Comparison of ENCODE assay signal across 9 mouse cellular contexts in the genomic region with DNA sequence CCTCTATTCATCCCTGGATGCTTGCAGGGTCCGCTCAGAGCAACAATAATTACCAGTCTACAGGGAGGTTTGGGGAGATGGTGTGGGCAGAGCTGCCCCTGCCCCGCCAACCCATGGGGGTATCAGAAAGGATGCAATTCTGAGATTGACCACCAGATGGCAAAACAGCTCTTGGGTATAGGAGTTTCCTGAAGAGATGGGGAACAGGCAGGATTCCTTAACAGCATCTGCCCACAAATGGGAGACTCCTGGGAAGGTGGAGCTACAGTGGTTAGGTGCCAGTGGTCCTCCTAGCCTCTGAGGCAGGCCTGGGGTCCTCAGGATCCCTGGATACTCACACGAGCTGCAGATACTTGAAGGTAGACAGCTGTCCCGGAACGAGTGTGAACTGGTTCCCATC. TPM values are rescaled to one million over a fixed set of nuclear protein-coding genes. Genes with fewer than 3 reads are reported as not detected.
DNase-seq lines count a peak whose midpoint lies in the region; ATAC-seq and TF ChIP-seq lines count a peak whose summit lies in the region.
"Had no signal": no experiment of that assay in that cellular context is flagged by ENCODE, and none has a peak within 500 bp of the region (broad histone marks: within the 10 kb centered on the region; RNA-seq: fewer than 3 reads in every experiment).

No protein-coding gene starts in this region.

- H3K9ac ChIP-seq in heart, postnatal 0 days (replicated peaks; ENCODE audit: low read depth, low read length): no peak overlapping the region
- H3K9ac ChIP-seq: midbrain, embryonic 12.5 days had no signal

- H3K4me1 ChIP-seq in heart, postnatal 0 days (ENCODE audit: control insufficient read depth, insufficient read depth): no peaks in the 10 kb centered on the region

- no peak overlapping the region for H3K27ac ChIP-seq in layer of hippocampus, adult 2 months
- H3K27ac ChIP-seq in heart, postnatal 0 days (ENCODE audit: low read depth): no peak overlapping the region
- H3K27ac ChIP-seq: midbrain, embryonic 12.5 days had no signal

- 0 out of 2 replicates have a peak, but pooled peaks have one; percentile 30 for ATAC-seq in heart, postnatal 0 days (ENCODE audit: insufficient read depth, low read depth)

- 35% methylated on average over 5 of the region's 5 CpGs for WGBS in heart, postnatal 0 days

- H3K36me3 ChIP-seq in heart, postnatal 0 days (replicated peaks; ENCODE audit: control insufficient read depth, insufficient read depth, low read length): no peaks in the 10 kb centered on the region

- peak; percentile 92 for TF ChIP-seq CTCF in layer of hippocampus, adult 2 months (conservative IDR thresholded peaks at IDR 0.05)
- TF ChIP-seq CTCF in heart, postnatal 0 days (IDR thresholded peaks at IDR 0.05; ENCODE audit: low read depth): peak; percentile 76

- H3K4me3 ChIP-seq in layer of hippocampus, adult 2 months: no peak overlapping the region
- H3K4me3 ChIP-seq in heart, postnatal 0 days (ENCODE audit: low read depth, low read length): no peak overlapping the region
- H3K4me3 ChIP-seq: midbrain, embryonic 12.5 days had no signal

- H3K4me2 ChIP-seq in heart, postnatal 0 days (ENCODE audit: low read depth, low read length): no peak overlapping the region
- H3K4me2 ChIP-seq: midbrain, embryonic 12.5 days had no signal

- no peaks in the 10 kb centered on the region for H3K27me3 ChIP-seq in heart, postnatal 0 days (ENCODE audit: control insufficient read depth, insufficient read depth, low read length)

- peak; percentile 41 to 77 for DNase-seq in layer of hippocampus, adult 2 months (ENCODE audit: low spot score in 2 of 2)
- no peak for DNase-seq in layer of hippocampus, adult 9-11 months
- DNase-seq in Muller cell, postnatal 12 days (ENCODE audit: inconsistent ontology term): peak; percentile 68
- peak; percentile 45 to 66 for DNase-seq in cerebellum, postnatal 25 days
- peak; percentile 55 for DNase-seq in heart, postnatal 0 days (ENCODE audit: low spot score)
- DNase-seq in layer of hippocampus, postnatal 14 days (ENCODE audit: low spot score in 2 of 2): peak; percentile 54 to 72
- peak; percentile 68 for DNase-seq in naive thymus-derived CD4-positive, alpha-beta T cell, adult 2 months (ENCODE audit: low read depth)
- DNase-seq in thymus, postnatal 14 days: peak; percentile 74

- TF ChIP-seq EP300 in heart, postnatal 0 days (IDR thresholded peaks at IDR 0.05; ENCODE audit: low read depth): no peak

- no peaks in the 10 kb centered on the region; the same call in 1 of the 2 replicates for H3K9me3 ChIP-seq in heart, postnatal 0 days (replicated peaks; ENCODE audit: control insufficient read depth, low read length)
- H3K9me3 ChIP-seq: midbrain, embryonic 12.5 days had no signal

RNA-seq across cellular contexts. Expression of a gene that starts 47.4 kb away (rescaled TPM):
- total RNA-seq in layer of hippocampus, adult 2 months (2021): 10 to 100 TPM; 12.5 to 14.0 TPM
- total RNA-seq in heart, postnatal 0 days (2014; rRNA removed; ENCODE audit: low replicate concordance): 5.1 and 9.4 TPM in 2 replicates
- polyA plus RNA-seq in heart, postnatal 0 days (2015; fragmentation: Nextera tagmentation; extraction: Ambion mirVana): 0.63 and 0.79 TPM in 2 replicates
- 10 to 100 TPM; 10.9 to 12.7 TPM for total RNA-seq in layer of hippocampus, postnatal 14 days (2021)
